Mouse (Mus musculus) liver, embryonic 11.5 days (tissue): Measurements from ENCODE around the gene Capn11. TPM values are rescaled to one million over a fixed set of nuclear protein-coding genes. Genes with fewer than 3 reads are reported as not detected.

ENCODE experiments used
- ATAC-seq: fragments of 200-750 bp; cut with Nextera tagmentation; replicated peaks from 2 replicates; pipeline ENCODE4 v1.8.0; 2017; ENCODE audit warnings: moderate number of reproducible peaks, mild to moderate bottlenecking, moderate TSS enrichment, moderate library complexity; ENCODE audit not compliant: low FRiP score
- DNase-seq: peaks from one replicate; pipeline ENCODE4 v3.0.0-alpha.2; 2017; ENCODE audit warnings: low spot score
- H3K27ac ChIP-seq: fragments of 300-500 bp; sonication (generic); 2 replicates; pipeline ENCODE4 v1.5.1; 2014; ENCODE audit warnings: mild to moderate bottlenecking, low read depth, low read length, control low read depth
- H3K27me3 ChIP-seq: fragments of 300-500 bp; sonication (generic); replicated peaks from 2 replicates; pipeline ENCODE4 v1.6.1; 2014; ENCODE audit warnings: low read length, mixed read lengths; ENCODE audit not compliant: control insufficient read depth, insufficient read depth
- H3K36me3 ChIP-seq: fragments of 300-500 bp; sonication (generic); 2 replicates; pipeline ENCODE4 v1.6.1; 2014; ENCODE audit warnings: mild to moderate bottlenecking, low read length, moderate library complexity, mixed read lengths; ENCODE audit not compliant: control insufficient read depth, insufficient read depth
- H3K4me1 ChIP-seq: fragments of 300-500 bp; sonication (generic); replicated peaks from 2 replicates; pipeline ENCODE4 v1.6.1; 2014; ENCODE audit warnings: low read length, mixed read lengths; ENCODE audit not compliant: control insufficient read depth, insufficient read depth
- H3K4me2 ChIP-seq: fragments of 300-500 bp; sonication (generic); 2 replicates; pipeline ENCODE4 v1.6.1; 2014; ENCODE audit warnings: mild to moderate bottlenecking, control low read depth, moderate library complexity
- H3K4me3 ChIP-seq: fragments of 300-500 bp; sonication (generic); 2 replicates; pipeline ENCODE4 v1.5.1; 2014; ENCODE audit warnings: low read depth, low read length, control low read depth
- H3K9ac ChIP-seq: fragments of 300-500 bp; sonication (generic); 2 replicates; pipeline ENCODE4 v1.6.1; 2014; ENCODE audit warnings: low read depth, low read length, control low read depth
- H3K9me3 ChIP-seq: fragments of 300-500 bp; sonication (generic); 2 replicates; pipeline ENCODE4 v1.6.1; 2016; ENCODE audit warnings: low read length, inconsistent platforms, mixed read lengths; ENCODE audit not compliant: control insufficient read depth
- WGBS: fragments of 180-500 bp; shearing (Covaris S2); extraction: QIAGEN DNeasy Blood & Tissue Kit; methylation state at CpG from one replicate; pipeline ENCODE4 v1.1.7; 2014; 5-methylcytosine and 5-hydroxymethylcytosine counted together
- polyA plus RNA-seq: library from polyadenylated mRNA; unstranded; fragments of >200 nt; fragmentation: Nextera tagmentation; extraction: Ambion mirVana; gene quantifications from 2 replicates; pipeline ENCODE4 v1.2.1, GENCODE M21; 2014

The Capn11 gene
- polyA plus RNA-seq, 1 experiment from 2014 or later, result 0.43 TPM

DNA sequence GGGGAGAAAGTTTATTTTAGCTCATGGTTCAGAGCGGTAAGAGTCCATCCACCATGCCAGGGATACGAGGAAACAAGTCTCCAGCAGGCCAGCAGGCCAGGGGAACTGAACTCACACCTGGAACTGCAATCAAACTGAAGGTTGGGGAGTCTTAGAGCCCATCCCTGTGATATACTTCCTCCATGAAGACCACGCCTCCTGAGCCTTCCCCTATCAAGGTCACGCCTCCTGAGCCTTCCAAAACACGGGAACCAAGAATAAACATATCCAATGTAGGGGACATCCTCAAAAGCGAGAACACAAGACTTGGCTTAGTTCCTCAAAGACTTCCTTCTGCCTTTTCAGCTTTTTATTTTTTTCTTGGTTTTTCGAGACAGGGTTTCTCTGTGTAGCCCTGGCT lies 46.2 kb downstream of the Capn11 start:
- WGBS, result 67% methylated on average over 7 of the region's 7 CpGs
- no peak for ATAC-seq
- H3K4me2 ChIP-seq, result no peak overlapping the region

DNA sequence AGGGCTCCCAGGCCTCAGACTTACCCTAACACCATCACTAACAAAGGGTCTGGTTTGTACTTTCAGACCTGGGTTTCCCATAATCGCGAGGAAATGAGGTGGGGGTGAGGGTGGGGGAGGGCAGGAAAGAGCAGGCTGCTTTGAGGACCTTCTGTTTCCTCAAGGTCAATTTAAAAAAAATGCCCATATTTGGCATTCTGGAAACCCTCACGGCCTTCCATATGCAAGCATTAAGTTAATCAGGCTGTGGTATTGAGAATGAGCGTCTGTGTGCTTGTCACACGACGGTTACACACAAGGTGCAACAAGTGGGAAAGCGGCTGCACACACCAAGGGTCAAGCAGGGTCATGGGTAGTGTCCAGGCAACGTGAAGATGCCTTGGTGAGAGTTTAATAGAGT lies 47.1 kb downstream of the Capn11 start:
- Histone ChIP-seq H3K9ac (no peak overlapping the region), H3K4me3 (no peak overlapping the region), H3K36me3 (no peaks in the 10 kb centered on the region), H3K4me1 (peaks cover 11% of the 10 kb centered on the region), H3K27ac (no peak overlapping the region), H3K4me2 (no peak overlapping the region), H3K27me3 (no peaks in the 10 kb centered on the region), H3K9me3 (no peaks in the 10 kb centered on the region)
- no peak for ATAC-seq
- 65% methylated on average over 8 of the region's 8 CpGs for WGBS
- DNase-seq, result no peak

More for the DNA sequence above, 46.2 kb downstream of the Capn11 start:
- Histone ChIP-seq H3K4me1 (peaks cover 11% of the 10 kb centered on the region), H3K9me3 (no peaks in the 10 kb centered on the region), H3K9ac (no peak overlapping the region), H3K27ac (no peak overlapping the region), H3K4me3 (no peak overlapping the region), H3K27me3 (no peaks in the 10 kb centered on the region), H3K36me3 (no peaks in the 10 kb centered on the region)
- DNase-seq, result no peak

DNA sequence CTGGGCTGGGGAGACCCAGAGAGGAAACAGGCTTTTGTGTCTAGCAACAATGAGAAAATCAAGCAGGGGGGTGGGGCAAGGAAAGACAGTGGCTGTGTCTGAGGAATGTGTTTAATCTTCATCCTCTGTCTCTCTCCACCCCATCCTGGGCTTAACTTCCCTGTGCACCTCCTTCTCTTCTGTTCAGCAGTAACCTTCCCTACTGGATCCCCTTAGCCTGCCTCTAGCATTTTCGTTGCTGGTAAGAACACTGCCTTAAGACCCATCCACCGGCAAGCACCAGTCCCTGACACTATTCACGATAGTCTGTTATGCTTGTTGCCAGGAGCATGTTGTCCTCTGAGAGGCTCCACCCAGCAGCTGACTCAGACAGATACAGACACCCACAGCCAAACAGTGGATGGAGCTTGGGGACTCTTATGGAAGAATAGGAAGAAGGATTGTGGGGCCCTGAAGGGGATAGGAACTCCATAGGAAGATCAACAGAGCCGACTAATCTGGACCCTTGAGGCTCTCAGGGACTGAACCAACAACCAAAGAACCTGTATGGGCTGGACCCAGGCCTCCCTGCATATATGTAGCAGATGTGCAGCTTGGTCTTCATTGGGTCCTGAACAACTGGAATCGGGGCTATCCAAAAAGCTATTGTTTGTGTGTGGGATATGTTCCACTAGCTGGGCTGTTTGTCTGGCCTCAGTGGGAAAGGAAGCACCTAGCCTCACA lies 48.8 kb downstream of the Capn11 start:
- H3K4me1 ChIP-seq, result peaks cover 11% of the 10 kb centered on the region
- H3K4me2 ChIP-seq, result peak overlapping the region; percentile 55
- peak overlapping the region; percentile 43; the same call in 1 of the 2 replicates for H3K27ac ChIP-seq
- 39% methylated on average over 5 of the region's 5 CpGs for WGBS
- no peak overlapping the region for H3K4me3 ChIP-seq
- DNase-seq (no peak), ATAC-seq (peak; percentile 88)
- no peaks in the 10 kb centered on the region for H3K9me3 ChIP-seq
- peak overlapping the region; percentile 43; the same call in 1 of the 2 replicates for H3K9ac ChIP-seq
- H3K36me3 ChIP-seq, result no peaks in the 10 kb centered on the region
- no peaks in the 10 kb centered on the region for H3K27me3 ChIP-seq

DNA sequence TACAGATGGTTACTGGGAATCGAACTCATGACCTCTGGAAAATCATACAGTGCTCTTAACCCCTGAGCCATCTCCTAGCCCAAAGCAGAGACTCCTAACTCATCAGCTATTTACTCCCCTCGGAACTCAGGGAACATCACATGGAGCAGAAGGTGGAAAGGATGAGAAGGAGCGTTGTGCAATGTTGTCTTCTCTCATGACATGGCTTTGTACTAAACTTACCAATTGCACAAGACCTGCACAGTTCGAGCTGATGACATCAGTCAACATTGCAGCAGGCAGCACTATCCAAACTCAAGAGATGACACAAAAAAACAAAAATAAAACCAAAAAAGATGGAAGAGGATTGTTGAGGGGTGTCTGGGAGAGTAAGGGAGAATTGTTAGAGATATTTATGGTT lies 50.7 kb downstream of the Capn11 start:
- 73% methylated on average over 4 of the region's 4 CpGs for WGBS
- H3K27me3 ChIP-seq, result no peaks in the 10 kb centered on the region
- no peaks in the 10 kb centered on the region for H3K9me3 ChIP-seq
- no peak overlapping the region for H3K9ac ChIP-seq
- H3K27ac ChIP-seq, result no peak overlapping the region
- no peak for ATAC-seq
- peaks cover 11% of the 10 kb centered on the region for H3K4me1 ChIP-seq
- no peak overlapping the region for H3K4me2 ChIP-seq
- no peak for DNase-seq
- no peak overlapping the region for H3K4me3 ChIP-seq
- H3K36me3 ChIP-seq, result no peaks in the 10 kb centered on the region

DNA sequence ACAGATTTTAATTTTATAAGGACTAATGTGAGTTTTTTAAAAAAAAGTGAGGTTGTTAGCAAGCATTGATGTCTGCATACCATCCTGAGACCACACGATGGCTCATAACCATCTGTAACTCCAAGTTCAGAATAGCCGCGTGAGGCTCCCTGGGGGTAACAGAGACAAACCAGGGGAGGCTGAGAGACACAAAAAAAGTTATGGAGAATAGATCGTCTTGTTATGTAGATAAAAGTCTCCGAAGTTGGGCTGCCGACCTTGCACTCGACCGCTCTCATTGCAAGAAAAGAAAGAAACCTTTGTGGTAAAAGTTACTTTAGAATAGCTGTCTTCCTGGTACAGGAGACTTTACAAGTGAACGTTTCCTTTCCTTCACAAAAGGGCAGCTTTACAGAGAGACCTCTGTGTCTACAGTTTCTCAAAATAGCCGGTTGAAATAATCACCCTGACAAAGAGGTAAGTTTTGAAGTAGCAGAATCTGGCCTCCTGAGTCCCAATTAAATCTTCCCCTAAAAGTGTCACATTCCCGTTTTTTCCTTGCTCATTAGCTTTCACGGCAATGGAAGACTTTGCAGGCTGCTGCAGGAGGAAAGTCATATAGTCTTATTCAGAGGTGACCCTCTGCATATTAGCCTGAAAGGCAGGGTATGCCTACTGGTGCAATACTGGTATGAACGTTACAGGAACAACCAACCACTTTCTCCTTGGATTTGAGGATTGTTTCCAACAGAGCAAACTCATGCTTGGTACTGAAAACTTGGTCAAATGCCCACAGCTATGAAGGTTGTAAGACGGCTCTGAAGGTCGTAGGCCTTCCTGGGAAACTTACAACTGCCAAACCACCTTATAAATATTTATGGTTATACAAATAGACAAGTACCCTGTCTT lies 51.9 kb downstream of the Capn11 start:
- WGBS, result 87% methylated on average over 15 of the region's 15 CpGs
- no peak overlapping the region for H3K4me2 ChIP-seq
- ATAC-seq, result no peak

DNA sequence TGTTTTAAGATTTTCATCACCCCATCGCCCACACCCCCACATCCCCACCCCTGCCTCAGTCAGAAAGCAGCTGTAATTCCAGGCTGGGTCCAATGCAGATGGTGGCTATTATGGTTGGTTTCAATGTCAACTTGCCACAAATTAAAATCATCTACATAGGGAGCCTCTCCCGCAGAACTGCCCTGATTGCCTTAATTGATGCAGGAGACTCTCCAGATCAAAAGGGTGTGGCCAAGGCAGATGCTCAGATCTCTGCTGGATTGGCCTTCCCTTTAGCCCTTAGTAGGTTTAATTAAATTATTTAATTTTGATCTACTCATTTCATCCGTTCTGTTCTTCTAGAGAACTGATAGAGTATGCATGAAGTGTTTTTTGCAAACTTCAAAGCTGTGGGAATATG lies 56.1 kb downstream of the Capn11 start:
- Histone ChIP-seq H3K4me1 (peaks cover 41% of the 10 kb centered on the region), H3K4me3 (no peak overlapping the region), H3K9ac (no peak overlapping the region), H3K36me3 (no peaks in the 10 kb centered on the region), H3K4me2 (no peak overlapping the region), H3K27ac (no peak overlapping the region), H3K27me3 (peaks cover 7% of the 10 kb centered on the region), H3K9me3 (no peaks in the 10 kb centered on the region)
- no peak for ATAC-seq
- 85% methylated on average over 3 of the region's 3 CpGs for WGBS
- no peak for DNase-seq

More for the DNA sequence above, 51.9 kb downstream of the Capn11 start:
- Histone ChIP-seq H3K4me3 (no peak overlapping the region), H3K27ac (no peak overlapping the region), H3K9me3 (no peaks in the 10 kb centered on the region), H3K27me3 (no peaks in the 10 kb centered on the region), H3K36me3 (no peaks in the 10 kb centered on the region), H3K4me1 (peaks cover 11% of the 10 kb centered on the region), H3K9ac (no peak overlapping the region)
- DNase-seq, result no peak

DNA sequence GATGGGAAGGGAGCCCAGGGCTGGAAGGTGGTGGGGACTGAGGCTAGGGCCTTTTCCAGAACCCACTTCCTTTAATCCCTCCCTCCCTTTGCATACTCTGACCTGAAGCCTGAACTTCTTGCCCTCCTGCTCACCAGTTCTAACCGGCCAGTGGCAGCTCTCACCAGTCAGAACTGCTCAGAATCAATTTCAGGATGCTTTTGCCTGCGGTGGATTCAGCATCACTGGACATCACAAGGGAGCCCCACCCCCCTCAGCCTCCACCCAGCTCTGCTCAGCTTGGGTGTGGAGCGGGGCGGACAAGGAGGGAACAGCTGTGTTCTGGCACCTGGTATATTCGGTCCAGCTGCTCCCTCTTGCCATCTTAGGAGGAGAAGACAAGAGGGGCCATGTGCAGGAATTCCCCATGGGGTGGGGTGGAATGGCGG lies 57.2 kb downstream of the Capn11 start, which contains the start of gene Mymx:
Gene Mymx (minus strand): TSS at position 226 of the 428 bp plus-strand sequence.
- Histone ChIP-seq H3K4me1 (peaks cover 46% of the 10 kb centered on the region), H3K4me3 (peak within 1 kb of the TSS; percentile 24), H3K4me2 (peak within 1 kb of the TSS; percentile 64), H3K27ac (no peak within 1 kb of the TSS), H3K27me3 (peaks cover 7% of the 10 kb centered on the region), H3K36me3 (no peaks in the 10 kb centered on the region), H3K9ac (peak within 1 kb of the TSS; percentile 35), H3K9me3 (no peaks in the 10 kb centered on the region)
- no peak for DNase-seq
- WGBS, result 45% methylated on average over 6 of the region's 6 CpGs
- ATAC-seq, result no peak

DNA sequence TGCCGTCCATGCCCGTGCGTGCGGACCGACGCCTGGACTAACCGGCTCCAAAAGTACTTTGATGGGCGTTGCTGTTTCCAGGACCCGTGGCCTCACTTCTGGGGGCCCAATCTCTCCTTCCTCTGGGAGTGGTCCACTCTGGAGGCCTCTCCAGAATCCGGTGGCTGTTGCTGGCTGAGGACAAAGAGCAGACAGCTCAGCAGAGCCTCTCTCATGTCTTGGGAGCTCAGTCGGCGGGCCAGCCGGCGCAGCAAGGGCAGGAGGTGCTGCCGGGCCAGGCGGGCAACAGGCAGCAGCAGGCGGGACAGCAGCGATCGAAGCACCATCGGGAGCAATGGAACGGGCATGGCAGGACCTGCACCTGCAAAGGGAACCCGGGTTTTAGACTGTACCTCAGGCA lies 57.8 kb downstream of the Capn11 start:
- H3K4me2 ChIP-seq, result peak overlapping the region; percentile 64
- H3K27ac ChIP-seq, result no peak overlapping the region
- peak overlapping the region; percentile 24 for H3K4me3 ChIP-seq
- H3K9ac ChIP-seq, result peak overlapping the region; percentile 35
- 23% methylated on average over 22 of the region's 22 CpGs for WGBS
- H3K9me3 ChIP-seq, result no peaks in the 10 kb centered on the region
- peaks cover 8% of the 10 kb centered on the region for H3K27me3 ChIP-seq
- ATAC-seq (0 out of 2 replicates have a peak, but pooled peaks have one; percentile 10), DNase-seq (no peak)
- no peaks in the 10 kb centered on the region for H3K36me3 ChIP-seq
- peaks cover 51% of the 10 kb centered on the region for H3K4me1 ChIP-seq
